Mouse (Mus musculus) embryonic facial prominence, embryonic 12.5 days (tissue): ENCODE measurements around the gene Krtap1-5. TPM values are rescaled to one million over a fixed set of nuclear protein-coding genes. Genes with fewer than 3 reads are reported as not detected.
"Not testable (repeated sequence)": the region's sequence is repeated elsewhere in the genome, so short reads cannot be mapped to it uniquely, and the experiment has no call there.

Experiments used
- ATAC-seq: fragments of 200-750 bp; cut with Nextera tagmentation; 2 replicates; pipeline ENCODE4 v1.8.0; 2017; ENCODE audit not compliant: insufficient number of reproducible peaks, insufficient read depth, low FRiP score, low TSS enrichment
- H3K27ac ChIP-seq: fragments of 300-500 bp; sonication (generic); 2 replicates; pipeline ENCODE4 v1.5.1; 2016; ENCODE audit warnings: mild to moderate bottlenecking
- H3K27me3 ChIP-seq: fragments of 300-500 bp; sonication (generic); 2 replicates; pipeline ENCODE4 v1.6.1; 2016; ENCODE audit warnings: mild to moderate bottlenecking, moderate library complexity
- H3K36me3 ChIP-seq: fragments of 300-500 bp; sonication (generic); 2 replicates; pipeline ENCODE4 v1.6.1; 2016; ENCODE audit warnings: mild to moderate bottlenecking
- H3K4me1 ChIP-seq: fragments of 300-500 bp; sonication (generic); 2 replicates; pipeline ENCODE4 v1.6.1; 2016
- H3K4me2 ChIP-seq: fragments of 300-500 bp; sonication (generic); replicated peaks from 2 replicates; pipeline ENCODE4 v1.6.1; 2016; ENCODE audit warnings: mild to moderate bottlenecking, moderate library complexity
- H3K4me3 ChIP-seq: fragments of 300-500 bp; sonication (generic); 2 replicates; pipeline ENCODE4 v1.5.1; 2016; ENCODE audit warnings: mild to moderate bottlenecking
- H3K9ac ChIP-seq: fragments of 300-500 bp; sonication (generic); 2 replicates; pipeline ENCODE4 v1.6.1; 2016; ENCODE audit warnings: mild to moderate bottlenecking, moderate library complexity
- H3K9me3 ChIP-seq: fragments of 300-500 bp; sonication (generic); 2 replicates; pipeline ENCODE4 v1.6.1; 2016; ENCODE audit warnings: mild to moderate bottlenecking, moderate library complexity
- WGBS: fragments of 180-500 bp; shearing (Covaris S2); methylation state at CpG from one replicate; pipeline ENCODE4 v1.1.7; 2016; 5-methylcytosine and 5-hydroxymethylcytosine counted together
- polyA plus RNA-seq: library from polyadenylated mRNA; unstranded; fragments of >200 nt; fragmentation: Nextera tagmentation; extraction: Ambion mirVana; gene quantifications from 2 replicates; pipeline ENCODE4 v1.2.1, GENCODE M21; 2016

The Krtap1-5 gene
- polyA plus RNA-seq, result not detected in 2 replicates

GRCm38 (mm10) chr11:99580636-99581035 lies at the start of gene Krtap1-5:
TSS of gene Krtap1-5 (minus strand) at chr11:99581016.
- ATAC-seq, result no peak
- Histone ChIP-seq H3K36me3 (no peaks in the 10 kb centered on the region), H3K4me1 (no peaks in the 10 kb centered on the region), H3K27me3 (no peaks in the 10 kb centered on the region), H3K9me3 (no peaks in the 10 kb centered on the region), H3K9ac (no peak within 1 kb of the TSS), H3K27ac (no peak within 1 kb of the TSS), H3K4me3 (no peak within 1 kb of the TSS), H3K4me2 (no peak within 1 kb of the TSS)
- 74% methylated on average over 6 of the region's 6 CpGs for WGBS

GRCm38 (mm10) chr11:99628138-99628537 lies 47.3 kb upstream of the Krtap1-5 start, which contains the start of gene Krtap4-1:
TSS of gene Krtap4-1 (minus strand) at chr11:99628238.
- H3K4me3 ChIP-seq, result no peak within 1 kb of the TSS
- no peak for ATAC-seq
- 81% methylated on average over 4 of the region's 4 CpGs for WGBS
- no peaks in the 10 kb centered on the region for H3K27me3 ChIP-seq
- H3K27ac ChIP-seq, result no peak within 1 kb of the TSS
- H3K9me3 ChIP-seq, result no peaks in the 10 kb centered on the region
- H3K4me2 ChIP-seq, result no peak within 1 kb of the TSS
- no peak within 1 kb of the TSS for H3K9ac ChIP-seq
- no peaks in the 10 kb centered on the region for H3K36me3 ChIP-seq
- H3K4me1 ChIP-seq, result no peaks in the 10 kb centered on the region

- Histone ChIP-seq H3K4me2 (no peak within 1 kb of the TSS), H3K9ac (no peak within 1 kb of the TSS), H3K9me3 (no peaks in the 10 kb centered on the region), H3K4me3 (no peak within 1 kb of the TSS), H3K27ac (no peak within 1 kb of the TSS), H3K27me3 (no peaks in the 10 kb centered on the region), H3K4me1 (no peaks in the 10 kb centered on the region), H3K36me3 (no peaks in the 10 kb centered on the region)
- ATAC-seq, result no peak
- 86% methylated on average over 2 of the region's 2 CpGs for WGBS
Observed at GRCm38 (mm10) chr11:99620335-99620734, 39.5 kb upstream of the Krtap1-5 start, which contains the start of gene Gm11562. TSS of gene Gm11562 (minus strand) at chr11:99620435.

- ATAC-seq, result no peak
- H3K27ac ChIP-seq, result no peak within 1 kb of the TSS
- H3K4me3 ChIP-seq, result no peak within 1 kb of the TSS
- WGBS, result 82% methylated on average over 3 of the region's 3 CpGs
- H3K4me1 ChIP-seq, result no peaks in the 10 kb centered on the region
- no peak within 1 kb of the TSS for H3K9ac ChIP-seq
- no peaks in the 10 kb centered on the region for H3K36me3 ChIP-seq
- H3K9me3 ChIP-seq, result no peaks in the 10 kb centered on the region
- no peak within 1 kb of the TSS for H3K4me2 ChIP-seq
- H3K27me3 ChIP-seq, result no peaks in the 10 kb centered on the region
Observed at GRCm38 (mm10) chr11:99614796-99615363, 34.1 kb upstream of the Krtap1-5 start, which contains the start of gene Krtap2-4. TSS of gene Krtap2-4 (minus strand) at chr11:99614846.

GRCm38 (mm10) chr11:99610089-99610488 lies 29.3 kb upstream of the Krtap1-5 start, which contains the start of gene Gm11937:
TSS of gene Gm11937 (minus strand) at chr11:99610189.
- not testable (repeated sequence) for H3K9me3 ChIP-seq, H3K9ac ChIP-seq, ATAC-seq, H3K36me3 ChIP-seq, H3K27ac ChIP-seq, H3K4me2 ChIP-seq, H3K27me3 ChIP-seq, H3K4me1 ChIP-seq, H3K4me3 ChIP-seq
- WGBS, result 74% methylated on average over 1 of the region's 2 CpGs

- H3K4me3 ChIP-seq, result no peak overlapping the region
- ATAC-seq, result no peak
- H3K4me2 ChIP-seq, result no peak overlapping the region
- WGBS, result 68% methylated on average over 1 of the region's 1 CpGs
- H3K4me1 ChIP-seq, result no peaks in the 10 kb centered on the region
- no peak overlapping the region for H3K9ac ChIP-seq
- no peak overlapping the region for H3K27ac ChIP-seq
- no peaks in the 10 kb centered on the region for H3K27me3 ChIP-seq
- H3K36me3 ChIP-seq, result no peaks in the 10 kb centered on the region
- no peaks in the 10 kb centered on the region for H3K9me3 ChIP-seq
Observed at GRCm38 (mm10) chr11:99609126-99609525, 28.3 kb upstream of the Krtap1-5 start.

- not testable (repeated sequence) for ATAC-seq, H3K4me2 ChIP-seq, H3K9me3 ChIP-seq, H3K9ac ChIP-seq, H3K27ac ChIP-seq, H3K4me1 ChIP-seq, H3K4me3 ChIP-seq, H3K27me3 ChIP-seq, H3K36me3 ChIP-seq
- WGBS, result 88% methylated on average over 1 of the region's 1 CpGs
Observed at GRCm38 (mm10) chr11:99603208-99603607, 22.4 kb upstream of the Krtap1-5 start, which contains the start of gene Gm11938. TSS of gene Gm11938 (minus strand) at chr11:99603308.

GRCm38 (mm10) chr11:99597742-99598141 lies 16.9 kb upstream of the Krtap1-5 start, which contains the start of gene Krtap9-3:
TSS of gene Krtap9-3 (minus strand) at chr11:99598105.
- ATAC-seq, result not testable (repeated sequence)

GRCm38 (mm10) chr11:99590981-99591380 lies 10.2 kb upstream of the Krtap1-5 start, which contains the start of gene Krtap1-3:
TSS of gene Krtap1-3 (minus strand) at chr11:99591339.
- Histone ChIP-seq H3K4me2 (no peak within 1 kb of the TSS), H3K4me3 (no peak within 1 kb of the TSS), H3K9ac (no peak within 1 kb of the TSS), H3K36me3 (no peaks in the 10 kb centered on the region), H3K9me3 (no peaks in the 10 kb centered on the region), H3K27ac (no peak within 1 kb of the TSS), H3K4me1 (no peaks in the 10 kb centered on the region), H3K27me3 (0 out of 2 replicates have a peak, but pooled peaks cover 3% of the 10 kb centered on the region)
- ATAC-seq, result no peak
- 85% methylated on average over 6 of the region's 6 CpGs for WGBS

More at GRCm38 (mm10) chr11:99597742-99598141, 16.9 kb upstream of the Krtap1-5 start, which contains the start of gene Krtap9-3:
- not testable (repeated sequence) for H3K27ac ChIP-seq, H3K4me3 ChIP-seq, H3K9me3 ChIP-seq, H3K4me2 ChIP-seq, H3K27me3 ChIP-seq, H3K4me1 ChIP-seq, H3K9ac ChIP-seq, H3K36me3 ChIP-seq
- 79% methylated on average over 6 of the region's 6 CpGs for WGBS

GRCm38 (mm10) chr11:99585096-99585495 lies 4.3 kb upstream of the Krtap1-5 start:
- no peak overlapping the region for H3K4me2 ChIP-seq
- H3K27ac ChIP-seq, result no peak overlapping the region
- no peaks in the 10 kb centered on the region for H3K27me3 ChIP-seq
- H3K4me1 ChIP-seq, result no peaks in the 10 kb centered on the region
- ATAC-seq, result no peak
- 90% methylated on average over 7 of the region's 7 CpGs for WGBS
- H3K9ac ChIP-seq, result no peak overlapping the region
- no peaks in the 10 kb centered on the region for H3K36me3 ChIP-seq
- H3K4me3 ChIP-seq, result no peak overlapping the region
- H3K9me3 ChIP-seq, result no peaks in the 10 kb centered on the region

GRCm38 (mm10) chr11:99583245-99583704 lies 2.5 kb upstream of the Krtap1-5 start, which contains the start of gene Krtap1-4:
TSS of gene Krtap1-4 (minus strand) at chr11:99583654.
- Histone ChIP-seq H3K9ac (no peak within 1 kb of the TSS), H3K36me3 (no peaks in the 10 kb centered on the region), H3K9me3 (no peaks in the 10 kb centered on the region), H3K4me2 (no peak within 1 kb of the TSS), H3K4me1 (no peaks in the 10 kb centered on the region), H3K27ac (no peak within 1 kb of the TSS), H3K4me3 (no peak within 1 kb of the TSS), H3K27me3 (no peaks in the 10 kb centered on the region)
- ATAC-seq, result no peak
- WGBS, result 72% methylated on average over 5 of the region's 5 CpGs

- no peaks in the 10 kb centered on the region for H3K36me3 ChIP-seq
- H3K4me3 ChIP-seq, result no peak overlapping the region
- H3K9me3 ChIP-seq, result no peaks in the 10 kb centered on the region
- H3K9ac ChIP-seq, result no peak overlapping the region
- H3K27ac ChIP-seq, result no peak overlapping the region
- no peak for ATAC-seq
- 88% methylated on average over 6 of the region's 6 CpGs for WGBS
- H3K4me1 ChIP-seq, result no peaks in the 10 kb centered on the region
- no peaks in the 10 kb centered on the region for H3K27me3 ChIP-seq
- no peak overlapping the region for H3K4me2 ChIP-seq
Observed at GRCm38 (mm10) chr11:99581564-99581963, 748 bp upstream of the Krtap1-5 start.
